Mouse (Mus musculus): ENCODE measurements around the gene Enpep. TPM values are rescaled to one million over a fixed set of nuclear protein-coding genes. Genes with fewer than 3 reads are reported as not detected.

Gene Enpep
- total RNA-seq, 1 experiment from 2014 or later = 11.7 TPM

DNA sequence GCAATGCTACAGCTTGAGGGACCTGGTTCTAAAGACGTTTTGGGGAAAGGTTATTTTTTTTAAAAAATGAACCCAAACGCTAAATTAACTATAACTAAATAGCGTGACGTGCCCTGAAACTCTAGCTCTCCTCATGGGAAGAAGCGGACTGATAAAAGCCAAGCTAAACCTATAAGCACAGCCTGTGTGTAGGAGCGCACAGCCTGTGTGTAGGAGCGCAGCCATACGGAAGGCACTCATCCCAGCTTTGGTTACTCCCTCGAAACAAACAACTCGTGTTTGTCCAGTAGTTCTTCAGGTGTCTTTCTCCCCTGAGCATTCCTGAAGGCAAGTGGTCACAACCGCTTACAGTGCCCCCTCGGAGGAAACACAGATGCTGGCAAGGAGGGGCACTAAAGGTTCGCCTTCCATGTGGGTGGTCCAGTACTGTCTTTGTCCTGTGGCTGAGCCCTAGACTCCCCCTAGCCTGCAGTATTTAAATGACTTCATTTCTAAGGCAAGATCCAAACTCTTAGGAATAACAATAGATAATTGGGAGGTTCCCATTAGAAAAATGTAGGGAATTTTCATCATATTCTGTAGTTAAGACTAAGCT, 93.8 kb downstream of the Enpep start:
- DNase-seq = no peak

DNA sequence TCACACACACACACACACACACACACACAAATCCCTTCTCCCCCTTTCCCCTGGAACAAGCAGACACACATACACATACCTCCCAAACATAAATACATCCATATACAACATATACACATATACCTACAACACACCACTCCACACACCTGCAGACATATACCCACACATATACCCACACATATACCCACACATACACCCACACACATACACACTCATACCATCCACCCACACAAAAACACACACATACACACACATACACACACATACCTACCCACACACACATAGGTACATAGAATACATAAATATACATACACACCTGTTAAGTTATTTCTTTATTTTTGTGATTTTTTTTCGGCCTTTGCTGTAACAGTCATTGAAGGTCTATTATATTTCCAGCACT, 94.5 kb downstream of the Enpep start:
- no peak for DNase-seq

DNA sequence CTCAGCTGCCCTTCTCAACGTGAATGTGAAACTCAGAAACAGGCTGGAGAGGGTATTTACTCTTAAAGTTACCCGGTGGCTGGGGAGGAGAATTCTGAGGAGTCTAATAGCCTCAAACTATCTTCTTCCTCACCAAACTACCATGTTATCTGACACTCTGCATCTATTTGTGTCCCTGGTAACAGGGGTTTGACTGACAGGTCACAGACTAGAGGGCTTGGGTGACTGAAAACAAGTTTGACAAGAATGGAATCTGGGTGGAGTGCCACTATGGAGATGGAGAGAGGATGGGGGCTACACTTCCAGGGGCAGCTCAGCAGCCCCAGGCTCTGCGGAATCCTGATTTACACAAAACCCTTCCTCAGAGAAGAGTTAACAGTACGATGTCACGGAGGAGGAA, 105.2 kb downstream of the Enpep start:
- no peak for DNase-seq

DNA sequence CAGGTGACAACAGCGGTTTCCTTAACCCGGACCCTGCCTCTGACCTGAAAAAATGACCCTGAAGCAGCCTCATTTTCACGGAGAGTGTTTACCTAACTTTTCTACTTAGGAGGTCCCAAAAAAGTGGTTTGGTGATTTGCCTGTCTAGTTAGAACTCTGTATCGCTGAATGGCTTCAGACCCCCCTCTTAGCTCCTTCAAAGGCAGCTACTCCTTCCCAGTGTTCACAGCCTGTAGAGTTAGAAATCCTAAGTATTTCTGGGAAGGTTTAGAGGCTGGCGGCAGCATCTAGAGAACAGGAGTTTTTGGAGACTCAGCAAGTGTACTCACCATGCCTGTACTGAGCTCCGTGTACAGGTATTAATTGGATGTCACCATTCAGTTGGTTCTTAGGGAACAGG, 105.8 kb downstream of the Enpep start:
- no peak for DNase-seq

DNA sequence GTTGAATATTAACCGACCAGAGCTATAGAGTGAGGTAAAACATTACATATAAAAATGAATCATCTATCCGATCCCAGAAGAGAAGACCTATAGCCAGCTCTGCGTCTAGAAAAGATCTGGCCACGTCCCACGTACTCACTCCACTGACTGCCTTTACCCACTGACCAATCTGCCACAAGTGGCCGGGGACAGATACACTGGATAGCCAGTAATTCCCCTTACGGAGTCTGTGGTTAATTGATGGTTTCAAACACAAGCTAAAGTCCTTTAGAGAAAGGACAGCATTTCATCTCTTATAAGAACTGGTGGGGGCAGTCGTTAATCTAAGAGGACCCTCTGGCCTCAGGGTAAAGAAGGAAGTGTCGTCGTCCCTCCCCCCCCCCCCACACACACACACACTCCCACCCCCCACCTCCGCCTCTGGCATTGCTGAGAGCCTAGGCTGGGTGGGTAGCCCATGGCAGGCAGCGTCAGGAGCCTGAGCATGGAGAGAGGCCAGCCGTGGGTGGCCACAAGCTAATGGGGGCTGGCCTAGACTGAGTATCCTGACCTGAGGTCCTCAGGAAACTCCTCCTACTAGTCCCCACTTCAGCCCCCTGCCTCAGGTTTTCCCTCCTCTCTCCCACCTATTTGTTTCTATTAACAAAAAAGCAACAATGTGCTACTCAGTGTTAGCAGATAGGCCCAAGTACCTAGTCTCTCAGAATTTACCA, 106.8 kb downstream of the Enpep start:
- no peak for DNase-seq

DNA sequence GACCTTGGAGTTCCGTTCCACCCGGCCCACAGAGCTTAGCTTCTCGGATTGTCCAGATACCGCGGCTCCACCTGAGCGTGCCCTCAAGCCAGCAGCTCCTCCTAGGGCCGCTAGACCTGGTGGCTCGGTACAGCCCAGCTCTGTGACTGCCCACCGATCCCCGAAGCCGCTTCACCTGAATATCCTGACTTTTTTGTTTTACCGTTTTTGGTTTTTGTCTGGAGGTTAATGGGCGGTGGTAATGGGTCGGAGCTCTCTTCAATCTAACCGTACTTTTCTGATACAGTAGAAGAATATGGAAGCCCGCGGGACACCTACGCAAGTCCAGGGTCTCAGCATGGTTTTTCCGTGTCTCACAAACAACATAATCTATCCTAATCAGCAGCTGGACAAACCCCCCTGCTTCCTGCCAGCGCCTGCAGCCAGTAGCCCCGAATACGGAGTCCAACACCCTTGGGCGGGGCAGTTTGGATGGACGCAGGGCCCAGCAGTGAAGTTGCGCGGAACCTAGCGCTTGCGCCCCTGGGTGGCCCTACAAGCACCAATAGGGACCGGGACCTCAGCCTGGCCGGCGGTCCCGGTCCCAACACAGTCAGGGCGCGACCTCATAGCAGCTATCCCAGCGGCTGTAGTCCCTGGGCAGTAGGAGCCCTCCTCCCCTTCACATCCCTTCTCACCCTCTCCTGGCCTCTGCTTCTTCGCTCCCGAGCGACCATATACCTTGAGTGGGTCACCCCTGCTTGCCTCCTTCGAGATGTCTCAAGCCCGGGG, 107.5 kb downstream of the Enpep start:
- no peak for DNase-seq

DNA sequence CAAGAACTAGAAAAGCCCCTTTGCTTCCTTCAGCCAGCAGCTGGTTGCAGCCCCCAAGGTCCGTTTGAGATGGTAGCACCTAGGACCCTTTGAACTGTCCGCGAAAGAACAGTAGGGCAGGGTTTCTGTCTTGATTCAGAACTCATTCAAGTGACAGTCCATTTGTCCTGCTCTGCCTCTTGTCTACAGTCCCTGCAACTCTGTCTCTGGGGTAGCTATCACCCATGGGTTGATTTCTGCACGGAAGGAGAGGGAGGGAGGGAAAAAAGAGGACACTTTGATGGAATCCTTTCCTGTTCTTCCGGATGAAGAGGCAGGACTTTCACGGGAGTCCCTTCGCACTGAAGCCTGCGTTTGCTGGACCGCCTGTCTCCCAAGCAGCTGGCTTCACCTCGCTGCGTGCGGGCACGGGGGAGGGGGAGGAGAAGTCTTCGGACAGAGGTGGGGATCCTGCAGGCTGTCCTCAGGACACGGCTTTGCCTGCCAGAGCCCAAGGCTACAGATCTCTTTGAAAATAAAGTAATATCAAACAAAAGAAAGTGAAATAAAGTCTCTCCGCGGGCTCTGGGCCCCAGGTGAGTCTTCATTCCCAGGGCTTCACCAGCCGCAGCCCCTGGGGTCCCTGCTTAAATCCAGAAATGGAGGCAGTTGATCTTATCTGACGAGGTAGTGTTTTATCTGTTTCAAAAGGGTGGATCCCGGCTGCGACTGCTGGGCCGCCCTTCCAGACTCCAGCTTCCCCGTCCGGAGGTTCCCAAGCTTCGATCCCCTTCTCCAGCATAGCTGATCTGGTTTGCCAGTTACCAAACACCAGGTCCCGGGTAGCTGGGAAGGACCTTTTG, 108.3 kb downstream of the Enpep start:
- no peak for DNase-seq

DNA sequence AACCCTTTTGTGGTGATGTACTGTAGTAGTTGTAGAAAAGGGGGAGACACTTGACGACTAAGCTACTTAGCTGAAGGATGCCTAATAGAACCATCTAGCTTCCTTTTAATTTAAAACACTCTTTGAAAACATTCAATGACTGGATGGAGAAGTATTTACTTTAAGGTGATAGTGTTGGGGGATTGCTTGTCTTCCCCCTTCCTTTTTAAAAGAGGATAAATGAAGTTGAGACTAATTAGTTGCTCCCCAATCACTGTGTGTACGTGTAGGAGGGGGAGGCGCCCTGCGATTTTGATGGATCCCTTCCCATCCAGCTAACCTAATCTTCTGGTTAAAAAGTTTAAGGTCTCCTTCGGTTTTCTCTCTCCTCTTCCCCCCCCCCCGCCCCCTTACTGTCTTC, 109.1 kb downstream of the Enpep start:
- no peak for DNase-seq

DNA sequence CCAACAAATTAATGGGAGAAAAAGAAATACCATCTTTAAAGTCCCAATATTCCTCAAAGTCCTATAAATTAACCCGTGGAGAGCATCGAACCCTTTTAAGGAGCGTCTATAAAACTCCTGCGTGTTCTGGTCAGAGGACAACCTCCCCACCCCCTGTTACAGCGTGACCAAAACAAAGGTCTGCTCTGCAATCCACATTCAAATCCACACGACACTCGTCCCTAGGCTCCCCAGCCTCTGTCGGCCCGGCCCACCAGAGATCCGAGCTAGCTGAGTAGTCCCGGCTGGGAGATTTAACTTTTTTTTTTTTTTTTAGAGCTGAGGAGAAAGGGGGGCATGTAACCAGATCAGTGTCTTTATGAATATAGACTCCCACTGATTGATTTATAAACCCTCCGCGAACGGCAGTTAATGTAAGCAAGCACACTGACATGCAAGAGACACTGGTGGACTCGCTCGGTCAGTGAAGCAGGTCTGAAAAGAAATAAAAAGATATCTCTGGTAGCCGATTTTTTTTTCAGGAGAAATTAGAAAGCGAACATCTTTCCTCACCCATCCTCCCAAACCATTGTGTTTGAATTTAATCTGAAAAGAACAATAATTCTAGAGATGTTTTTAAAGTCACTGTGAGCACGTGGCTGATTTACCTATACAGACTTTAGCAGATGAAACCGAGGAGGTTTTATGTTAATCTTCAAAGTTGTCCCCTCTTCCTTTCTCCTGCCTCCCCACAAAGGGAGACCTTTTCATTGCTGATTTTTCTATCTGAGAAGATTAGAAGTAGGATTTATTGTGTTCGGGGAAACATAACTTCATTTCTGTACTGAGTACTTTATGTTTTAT, 109.9 kb downstream of the Enpep start:
- DNase-seq = no peak

DNA sequence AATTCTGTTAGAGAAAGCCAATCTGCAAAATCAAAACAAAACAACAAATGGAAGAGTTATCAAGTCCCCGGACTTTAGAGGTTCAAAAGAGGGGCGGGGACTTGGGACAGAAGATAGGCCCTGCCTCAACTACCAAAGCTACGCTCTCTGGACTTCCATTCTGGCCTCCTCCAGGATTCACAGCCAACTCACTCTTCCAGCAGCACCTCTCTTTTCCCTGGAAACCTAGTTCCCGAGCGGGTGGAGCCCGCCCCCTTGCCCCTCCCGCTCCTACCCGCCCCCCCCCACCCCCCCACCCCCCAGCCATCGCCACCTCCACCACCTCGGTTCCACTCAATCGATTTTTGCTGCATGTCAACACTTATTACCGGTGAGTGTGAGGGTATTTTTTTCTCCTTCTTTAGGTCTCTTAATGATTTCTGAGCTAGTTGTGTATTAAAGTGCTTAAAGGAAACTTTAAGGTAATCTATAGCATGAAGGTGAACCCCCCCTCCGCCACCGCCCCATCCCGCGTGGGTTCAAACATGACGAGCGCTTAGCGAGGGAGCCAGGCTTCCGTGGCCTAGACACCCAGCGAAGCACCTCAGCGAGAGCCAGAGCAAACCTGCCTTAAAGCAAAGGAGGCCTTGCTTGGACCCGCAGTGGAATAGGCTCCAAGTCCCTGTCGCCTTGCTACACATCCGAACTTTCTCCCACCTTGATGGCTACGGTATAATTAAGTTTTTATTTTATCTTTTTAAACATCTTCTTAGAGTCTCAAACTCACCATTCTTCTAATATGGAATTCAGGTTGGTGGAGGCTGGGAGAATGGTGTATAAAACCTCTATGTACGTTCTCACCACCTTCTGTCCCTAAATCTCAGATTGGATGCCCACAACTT, 110.9 kb downstream of the Enpep start:
- no peak for DNase-seq

DNA sequence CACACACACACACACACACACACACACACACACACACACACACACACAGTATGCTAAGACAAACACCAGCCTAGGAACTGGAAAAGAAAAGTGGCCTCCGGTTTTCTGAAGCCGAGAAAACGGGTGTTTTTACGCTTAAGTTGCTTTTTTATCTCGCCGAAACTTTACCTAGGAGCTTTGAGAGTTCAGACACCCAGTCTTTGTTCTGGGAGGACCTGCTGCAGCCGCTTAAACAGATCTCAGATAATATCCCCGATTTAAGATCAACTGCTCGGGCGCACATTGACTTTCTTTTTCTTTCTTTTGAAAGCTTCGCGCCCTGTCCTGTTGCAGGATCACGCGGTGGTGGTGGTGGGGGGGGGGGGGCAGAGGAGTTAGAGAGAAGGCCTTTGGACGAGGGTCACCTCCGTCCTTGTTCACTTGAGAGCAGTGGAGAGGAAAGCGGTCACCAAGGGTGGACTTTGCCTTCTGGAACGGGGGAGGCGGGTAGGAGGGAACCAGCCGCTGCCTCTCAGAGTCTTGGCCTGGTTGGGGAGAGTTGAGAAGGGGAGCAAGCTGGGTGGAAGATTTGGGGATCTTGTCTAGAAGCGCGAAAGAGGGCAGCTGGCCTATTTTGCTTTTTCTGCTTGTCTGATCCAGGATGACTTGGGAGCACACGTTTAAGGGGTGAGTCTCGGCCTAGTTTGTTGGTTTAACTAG, 111.7 kb downstream of the Enpep start:
- DNase-seq = no peak

DNA sequence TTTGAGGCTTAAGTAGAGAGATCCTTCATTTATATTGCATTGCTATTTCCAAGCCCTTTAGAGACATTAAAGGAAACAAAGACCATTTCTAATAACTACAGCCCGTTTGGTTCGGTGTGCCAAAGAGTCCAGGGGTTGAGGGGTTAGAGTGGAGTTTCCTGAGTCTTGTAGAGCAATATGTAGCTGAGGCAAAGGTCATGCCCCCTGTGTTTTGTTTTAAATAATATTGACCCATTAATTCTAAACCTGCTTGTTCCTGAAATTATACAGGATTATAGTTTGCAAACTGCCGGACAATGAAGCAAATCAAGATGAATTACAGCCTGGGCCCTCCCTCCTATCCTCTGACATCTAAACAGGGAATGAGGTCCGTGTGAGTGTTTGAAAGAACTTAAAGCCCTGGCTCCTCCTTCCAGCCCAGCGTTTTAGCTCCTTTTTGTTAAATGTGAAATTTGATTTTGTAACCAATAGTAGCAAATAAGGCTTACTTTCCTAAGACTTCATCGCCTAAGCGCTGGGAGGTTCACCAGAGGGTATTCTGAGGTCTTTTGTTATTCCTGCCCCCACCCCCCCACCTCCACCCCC, 112.3 kb downstream of the Enpep start:
- DNase-seq = no peak

Other genes starting within 250 kb of the Enpep start
- 0.21 and 0.71 TPM in 2 replicates for gene Pitx2, start 132.8 kb downstream of the Enpep start, total RNA-seq (2021)
- gene Elovl6, start 199.6 kb upstream of the Enpep start, total RNA-seq (2021) = 46.0 and 73.5 TPM in 2 replicates

Measured in adrenal gland, postnatal 25 days (tissue).